Mouse (Mus musculus) ovary, postnatal 10 days (tissue): ENCODE data around the gene Gm7271.

Source experiments
- DNase-seq: peaks from one replicate; pipeline ENCODE4 v3.0.0; 2022; ENCODE audit warnings: low spot score

Gm7271 gene

GRCm38 (mm10) chr5:76483811-76484210 is at the start of gene Gm7271:
Gene Gm7271, plus strand, starts transcription at chr5:76484040.
- no peak for DNase-seq

GRCm38 (mm10) chr5:76437100-76437499 is 46.7 kb upstream of the Gm7271 start:
- no peak for DNase-seq

GRCm38 (mm10) chr5:76437696-76438095 is 46.1 kb upstream of the Gm7271 start:
- no peak for DNase-seq

DNA sequence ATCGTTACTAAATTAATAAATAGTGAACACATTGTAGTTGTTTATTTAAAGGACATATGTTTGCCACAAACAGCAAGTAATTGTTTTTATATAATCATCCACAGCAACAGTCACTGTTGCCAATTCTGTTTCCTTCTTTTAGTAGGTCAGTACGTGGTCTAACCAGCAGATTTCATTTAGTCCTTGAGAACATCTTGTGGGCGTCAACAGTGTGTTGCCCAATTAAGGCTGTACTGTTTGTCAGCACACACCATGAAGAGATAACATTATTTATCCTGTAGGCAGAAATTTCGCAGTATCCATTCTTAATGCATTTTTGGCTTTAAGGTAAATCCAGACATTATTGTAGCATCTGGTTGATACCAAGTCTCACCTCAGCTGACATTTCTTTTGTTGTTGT is 42.4 kb upstream of the Gm7271 start:
- DNase-seq: no peak

DNA sequence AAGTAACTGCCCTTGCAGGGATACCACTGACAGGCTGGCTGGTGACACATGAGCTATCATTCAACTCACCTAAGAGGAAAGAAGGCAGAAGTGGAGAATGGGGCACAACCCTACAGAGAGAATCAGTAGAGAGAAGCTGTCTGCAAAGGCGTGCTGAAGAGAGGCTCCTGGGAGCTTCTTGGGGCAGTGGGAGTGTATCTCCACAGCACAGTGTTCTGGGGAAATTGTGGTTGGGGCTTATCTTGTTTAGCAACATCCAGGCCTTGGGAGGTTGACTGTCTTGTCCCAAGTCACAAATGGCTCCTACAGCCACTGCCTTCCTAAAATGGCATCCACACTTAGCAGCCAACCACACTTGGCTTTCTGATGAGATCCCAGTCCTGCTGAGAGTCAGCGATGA is 8.9 kb upstream of the Gm7271 start:
- DNase-seq: no peak

- DNase-seq: no peak
Observed at GRCm38 (mm10) chr5:76476873-76477272, 7.0 kb upstream of the Gm7271 start.

- no peak for DNase-seq
Observed at GRCm38 (mm10) chr5:76477764-76478163, 6.1 kb upstream of the Gm7271 start.

GRCm38 (mm10) chr5:76495126-76495525 is 11.3 kb downstream of the Gm7271 start:
- no peak for DNase-seq

- no peak for DNase-seq
Observed at GRCm38 (mm10) chr5:76522446-76522845, 38.6 kb downstream of the Gm7271 start.

DNA sequence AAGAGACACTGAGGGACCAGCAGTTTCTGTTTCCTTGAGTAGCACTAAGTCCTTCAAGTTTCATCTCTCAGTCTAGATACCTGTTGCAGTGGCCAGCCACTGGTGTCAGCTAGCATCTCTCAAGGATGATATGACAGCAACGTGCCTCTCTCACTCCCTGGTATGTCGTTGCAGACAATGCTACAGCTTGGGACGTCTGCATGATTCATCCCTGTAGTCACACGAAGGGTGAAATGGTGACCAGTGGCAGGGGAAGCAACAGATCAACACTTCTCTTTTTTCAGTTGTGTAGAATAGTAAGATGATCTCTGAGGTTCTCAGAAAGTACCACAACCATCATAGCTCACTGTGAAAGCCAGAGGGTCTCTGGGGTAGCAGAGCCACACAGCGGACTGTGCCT is 40.8 kb downstream of the Gm7271 start:
- no peak for DNase-seq

GRCm38 (mm10) chr5:76525066-76525465 is 41.2 kb downstream of the Gm7271 start:
- no peak for DNase-seq

DNA sequence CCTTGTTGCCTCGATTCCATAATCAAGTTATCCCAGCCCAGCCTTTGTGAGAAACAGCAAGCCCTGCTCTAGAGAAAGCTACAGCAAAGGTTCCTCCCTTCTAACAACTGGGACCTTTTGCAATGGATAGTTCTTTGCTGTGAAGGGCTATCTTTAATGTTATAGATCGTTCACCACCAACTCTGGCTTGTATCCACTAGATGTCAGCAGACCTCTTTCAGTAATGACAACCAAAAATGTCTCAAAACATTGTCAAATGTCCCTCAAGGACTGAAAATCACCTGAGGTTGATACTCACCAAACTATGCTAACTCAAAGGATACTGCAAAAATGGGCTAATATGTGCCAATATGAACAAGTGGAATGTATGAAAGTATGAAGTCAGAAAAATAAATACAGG is 42.0 kb downstream of the Gm7271 start:
- no peak for DNase-seq

DNA sequence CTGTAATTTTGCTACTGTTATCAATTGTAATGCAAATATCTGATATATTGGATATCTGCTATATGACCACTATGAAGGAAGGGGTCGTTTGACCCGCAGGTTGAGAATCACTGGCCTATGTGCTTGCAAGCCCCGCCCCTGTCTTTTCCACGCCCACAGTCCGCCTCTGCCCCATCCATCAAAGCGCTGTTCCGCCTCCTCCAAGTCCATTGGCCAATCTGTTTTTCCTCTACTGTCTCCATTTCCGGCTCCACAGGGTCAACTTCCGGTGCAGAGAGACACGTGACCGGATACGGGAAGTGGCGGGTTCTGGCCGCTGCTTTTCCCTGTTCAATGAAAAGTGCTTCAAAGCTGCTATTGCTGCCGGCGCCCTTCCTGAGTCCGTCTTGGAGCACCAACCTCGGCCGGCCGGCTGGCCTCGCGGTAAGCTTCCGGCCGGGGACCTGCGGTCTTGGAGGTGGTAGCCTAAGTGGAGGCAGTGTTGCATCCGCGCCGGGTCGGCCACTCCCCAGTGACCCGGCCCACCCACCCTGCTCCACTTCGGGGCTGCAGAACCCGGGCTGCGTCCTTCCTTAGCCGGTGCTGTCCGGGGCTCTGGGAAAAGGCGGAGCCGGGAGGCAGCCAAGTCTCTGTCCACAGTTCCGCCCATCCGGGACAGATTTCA is 45.3 kb downstream of the Gm7271 start, which contains the start of gene Exoc1:
Exoc1 (plus strand) TSS at position 272 of the 664 bp plus-strand sequence.
- DNase-seq: peak; percentile 77

DNA sequence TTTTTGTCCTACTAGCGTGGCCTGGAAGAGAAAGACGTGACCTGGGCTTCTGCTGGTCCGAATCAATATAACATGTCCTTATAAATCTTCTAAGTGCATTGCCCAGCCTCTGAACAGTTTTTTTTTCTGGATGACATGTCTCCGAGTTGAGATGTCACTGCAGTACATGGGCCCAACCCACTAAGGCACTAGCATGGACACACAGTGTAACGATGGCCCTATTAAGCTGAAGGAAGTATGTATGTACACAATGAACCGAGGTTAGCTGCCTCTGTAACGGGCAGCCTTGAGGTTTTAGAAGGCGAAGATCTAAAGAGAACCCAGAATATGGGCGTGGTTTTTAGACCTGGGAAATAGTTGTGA is 45.8 kb downstream of the Gm7271 start:
- DNase-seq: no peak

DNA sequence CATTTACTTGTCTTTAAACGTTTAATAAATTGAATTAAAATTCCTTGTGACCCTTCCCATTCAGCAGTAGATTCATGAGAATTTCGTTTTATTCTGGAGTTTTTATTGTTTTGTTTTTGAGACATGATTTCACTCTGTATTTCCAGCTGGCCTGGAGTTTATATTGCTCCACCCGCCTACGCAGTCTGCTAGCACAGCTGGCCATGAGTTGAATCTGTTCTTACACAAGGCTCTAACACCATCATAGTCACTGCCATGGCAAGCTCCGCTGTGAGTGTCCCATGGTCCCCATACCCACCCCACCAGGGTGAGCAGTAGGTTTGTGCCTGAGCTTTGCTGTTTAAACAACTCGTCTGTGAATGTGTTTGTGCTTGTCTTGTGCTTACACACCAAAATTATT is 49.3 kb downstream of the Gm7271 start:
- no peak for DNase-seq

DNA sequence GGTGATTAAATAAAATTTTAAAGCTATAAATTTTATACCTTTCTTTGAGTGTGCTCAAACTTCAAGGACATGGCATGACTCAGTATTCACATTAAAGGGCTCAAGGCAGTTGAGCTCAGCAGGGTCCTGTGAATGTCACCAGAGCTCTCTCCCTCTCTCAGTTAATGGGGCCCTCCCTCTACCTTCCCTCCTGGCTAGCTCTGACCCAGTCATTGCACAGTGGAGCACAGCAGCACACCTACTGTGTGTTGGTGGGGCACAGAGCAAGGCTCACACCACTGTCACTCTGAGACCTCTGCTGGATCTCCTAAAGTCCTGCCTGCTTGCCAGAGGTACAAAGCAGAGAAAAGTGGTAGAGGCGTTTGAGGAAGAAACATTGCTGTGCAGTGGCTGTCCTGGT is 52.4 kb downstream of the Gm7271 start:
- DNase-seq: no peak

GRCm38 (mm10) chr5:76537578-76537977 is 53.7 kb downstream of the Gm7271 start:
- DNase-seq: no peak

GRCm38 (mm10) chr5:76540181-76540580 is 56.3 kb downstream of the Gm7271 start:
- no peak for DNase-seq

- DNase-seq: no peak
Observed at GRCm38 (mm10) chr5:76540842-76541241, 57.0 kb downstream of the Gm7271 start.

DNA sequence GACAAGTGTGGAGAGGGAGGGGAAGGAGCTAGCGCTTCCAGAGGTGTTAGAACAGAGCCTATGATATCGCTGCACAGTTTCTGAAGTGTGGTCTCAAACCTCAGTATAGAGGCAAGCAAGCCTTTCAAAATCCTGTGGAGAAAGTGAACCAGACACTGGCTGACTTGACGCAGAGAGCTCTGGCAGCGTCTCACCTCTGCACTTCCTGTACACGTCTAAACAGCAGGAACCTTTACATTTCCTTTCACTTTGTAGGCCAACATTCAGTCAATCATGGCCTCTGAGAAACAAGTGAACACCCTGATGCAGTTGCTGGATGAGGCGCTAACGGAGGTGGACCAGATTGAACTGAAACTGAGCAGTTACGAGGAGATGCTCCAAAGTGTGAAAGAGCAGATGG is 59.4 kb downstream of the Gm7271 start:
- DNase-seq: no peak

GRCm38 (mm10) chr5:76550426-76550825 is 66.6 kb downstream of the Gm7271 start:
- DNase-seq: no peak

DNA sequence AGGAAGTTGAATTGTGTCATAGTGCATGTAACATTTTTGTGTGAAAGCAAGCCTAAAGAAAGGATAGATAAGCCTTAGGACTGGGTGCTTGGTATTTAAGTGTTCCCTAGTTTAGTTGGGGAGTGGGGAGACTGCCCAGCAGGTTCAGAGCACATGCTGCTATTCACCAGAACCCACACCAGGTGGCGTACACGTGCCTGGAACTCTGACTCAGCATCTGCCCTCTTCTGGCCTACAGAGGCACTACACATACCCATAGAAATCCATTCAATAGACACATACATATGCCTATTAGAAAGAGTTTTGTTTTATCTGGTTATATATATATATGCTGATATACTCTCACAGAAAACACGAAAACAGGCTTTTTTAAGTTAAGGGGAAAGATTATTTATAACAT is 81.5 kb downstream of the Gm7271 start:
- peak; percentile 6 for DNase-seq
